ENCODE assay signal across 12 mouse cellular contexts in genomic region chr8:26438877-26439276, GRCm38 (mm10).
A peak's percentile ranks its signal among the peaks of the same experiment; 100 is the strongest.
DNase-seq lines count a peak whose midpoint lies in the region; ATAC-seq and TF ChIP-seq lines count a peak whose summit lies in the region.
"Had no signal": no experiment of that assay in that cellular context is flagged by ENCODE, and none has a peak within 500 bp of the region (broad histone marks: within the 10 kb centered on the region; RNA-seq: fewer than 3 reads in every experiment).

No protein-coding gene starts in this region.

- no peaks in the 10 kb centered on the region for H3K4me1 ChIP-seq in lung, adult 2 months (ENCODE audit: control insufficient read depth, insufficient read depth, low read length)
- peaks cover 15% of the 10 kb centered on the region; the same call in 1 of the 2 replicates for H3K4me1 ChIP-seq in stomach, embryonic 14.5 days (ENCODE audit: control insufficient read depth, insufficient read depth, low read length)

- WGBS in lung, adult 2 months = 27% methylated on average over 16 of the region's 16 CpGs
- WGBS in stomach, embryonic 14.5 days = 14% methylated on average over 16 of the region's 16 CpGs

- no peak for TF ChIP-seq CTCF in lung, adult 2 months (IDR thresholded peaks at IDR 0.05; ENCODE audit: insufficient read depth, low read length)

- H3K9me3 ChIP-seq in stomach, embryonic 14.5 days (ENCODE audit: control insufficient read depth, low read depth, low read length) = no peaks in the 10 kb centered on the region

- no peak for ATAC-seq in stomach, embryonic 14.5 days (ENCODE audit: insufficient number of reproducible peaks, insufficient read depth, low FRiP score, low read depth)
- ATAC-seq: forebrain, postnatal 0 days had no signal

- H3K9ac ChIP-seq in stomach, embryonic 14.5 days (replicated peaks; ENCODE audit: low read depth, low read length) = no peak overlapping the region
- H3K9ac ChIP-seq: forebrain, postnatal 0 days had no signal

- no peaks in the 10 kb centered on the region for H3K36me3 ChIP-seq in stomach, embryonic 14.5 days (ENCODE audit: control insufficient read depth, insufficient read depth, low read length)

- no peak for TF ChIP-seq POLR2A in lung, adult 2 months (IDR thresholded peaks at IDR 0.05; ENCODE audit: borderline replicate concordance, extremely low read depth, low read depth, low read length)

- H3K4me2 ChIP-seq in stomach, embryonic 14.5 days (replicated peaks; ENCODE audit: low read depth, low read length) = peak overlapping the region; percentile 39

- DNase-seq in adrenal gland, adult 2 months = peak; percentile 58
- DNase-seq in adrenal gland, adult 8-10 months = no peak
- peak; percentile 4 for DNase-seq in lung, postnatal 14 days
- no peak for DNase-seq in lung, adult 2 months
- peak; percentile 30 to 48 for DNase-seq in kidney, postnatal 25 days
- DNase-seq in testis, postnatal 14 days (ENCODE audit: low spot score) = no peak
- DNase-seq in heart, postnatal 4 days = no peak
- DNase-seq: cerebellum, adult 2 months; forebrain, postnatal 0 days; liver; thymus, postnatal 4 days had no signal

- no peaks in the 10 kb centered on the region for H3K27me3 ChIP-seq in stomach, embryonic 14.5 days (ENCODE audit: control insufficient read depth, insufficient read depth, low read length)

- H3K27ac ChIP-seq in stomach, embryonic 14.5 days (ENCODE audit: low read length) = no peak overlapping the region

- H3K4me3 ChIP-seq in lung, adult 2 months (replicated peaks; ENCODE audit: extremely low read depth, low read depth, low read length) = no peak overlapping the region
- H3K4me3 ChIP-seq in stomach, embryonic 14.5 days (ENCODE audit: low read depth, low read length) = peak overlapping the region; percentile 9

Comparison
In these comparisons a context has a peak if more than half of its experiments do, and no peak if none do; other contexts are left out.
1. DNase-seq: peak in adrenal gland, adult 2 months (single experiment), lung, postnatal 14 days (single experiment) and kidney, postnatal 25 days (2 of 2); none in adrenal gland, adult 8-10 months (single experiment), lung, adult 2 months (single experiment), testis, postnatal 14 days (single experiment) and heart, postnatal 4 days (single experiment).